Mouse (Mus musculus) adrenal gland, adult 2 months (tissue): ENCODE data around the gene Gbp10. TPM values are rescaled to one million over a fixed set of nuclear protein-coding genes. Genes with fewer than 3 reads are reported as not detected.
"Not testable (repeated sequence)": the region's sequence is repeated elsewhere in the genome, so short reads cannot be mapped to it uniquely, and the experiment has no call there.

Experiments
- DNase-seq: peaks from one replicate; pipeline ENCODE4 v3.0.0; 2021
- long read RNA-seq: library from polyadenylated mRNA; stranded (forward); transcript quantifications from one replicate; pipeline ENCODE4 v2.0.0, GENCODE M21; 2021
- polyA plus RNA-seq: library from polyadenylated mRNA; depleted of rRNA; stranded (reverse); fragments of >200 nt; gene quantifications from 2 replicates; pipeline ENCODE4 v1.2.3, GENCODE M21; 2012; rRNA removed
- total RNA-seq, 2 experiments: library from RNA; stranded (reverse); gene quantifications; 2 replicates each; pipeline ENCODE4 v1.2.3; 2021

The Gbp10 gene
- total RNA-seq, result 1 to 10 TPM in 1 of 2 experiments, under 1 TPM in 1; 0.17 to 1.8 TPM
- polyA plus RNA-seq, result 0.20 and 0.51 TPM in 2 replicates
- long read RNA-seq, result 0 reads

DNA sequence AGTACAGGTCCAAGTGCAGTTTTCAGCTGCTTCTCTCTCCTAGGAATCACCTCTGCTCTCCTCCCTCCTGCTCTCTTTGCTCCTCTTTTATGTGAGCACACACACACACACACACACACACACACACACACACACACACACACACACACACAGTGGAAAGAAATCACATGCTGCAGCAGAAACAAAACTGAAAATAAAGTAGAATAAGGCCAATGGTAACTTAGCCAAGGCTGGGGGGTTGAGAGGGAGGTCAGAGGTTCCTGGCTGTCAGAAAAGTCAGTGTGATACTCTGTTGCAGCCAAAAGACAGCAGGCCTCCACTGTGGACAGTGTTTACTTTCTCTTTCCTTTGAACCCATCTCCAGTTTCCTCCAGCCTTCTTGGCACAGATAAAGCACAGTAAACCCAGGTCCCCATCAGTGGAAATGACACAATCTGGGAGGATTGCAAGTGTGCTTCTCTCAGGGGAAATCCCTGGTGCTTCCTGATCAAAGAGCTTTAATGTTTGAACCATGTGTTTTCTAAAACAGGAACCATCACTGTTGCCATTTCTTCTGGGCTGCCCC lies at the start of gene Gbp10:
Gene Gbp10 (minus strand): TSS at position 51 of the 565 bp plus-strand sequence.
- peak; percentile 23 for DNase-seq

DNA sequence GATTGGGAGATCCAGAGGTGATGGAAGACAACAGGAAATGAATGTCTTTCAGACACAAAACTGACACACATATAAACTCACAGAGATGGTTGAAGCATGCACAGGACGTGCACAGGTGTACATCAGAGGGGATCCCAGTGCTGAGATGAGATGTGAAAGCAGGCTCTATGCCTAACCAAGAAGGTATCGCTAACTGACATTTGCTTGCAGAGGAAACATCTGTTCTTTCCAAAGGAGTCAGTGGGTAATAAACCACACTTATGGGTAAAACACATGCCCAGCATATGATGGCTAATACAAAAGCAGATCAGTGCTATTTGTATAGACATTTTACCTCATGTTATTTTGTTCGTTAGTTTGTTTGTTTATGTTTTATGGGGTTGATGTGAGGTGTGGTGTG lies 21.3 kb upstream of the Gbp10 start:
- DNase-seq, result not testable (repeated sequence)

DNA sequence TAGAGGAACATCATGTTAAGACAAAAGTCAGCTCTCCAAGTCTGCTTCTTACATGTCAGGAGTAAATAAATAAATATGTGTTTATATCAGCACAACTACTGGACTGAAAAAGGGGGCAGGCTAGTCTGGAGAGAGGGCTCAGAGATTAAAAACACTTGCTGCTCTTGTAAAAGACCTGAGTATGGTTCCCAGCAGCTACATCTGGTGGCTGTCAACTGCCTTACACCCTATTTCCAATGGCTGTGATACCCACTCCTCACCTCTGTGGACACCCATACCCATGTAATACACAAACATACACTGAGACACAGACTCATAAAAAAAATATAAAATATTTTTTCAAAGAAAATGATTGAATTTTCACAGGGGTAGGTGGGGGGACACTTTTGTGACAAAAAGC lies 13.2 kb upstream of the Gbp10 start:
- DNase-seq, result no peak

DNA sequence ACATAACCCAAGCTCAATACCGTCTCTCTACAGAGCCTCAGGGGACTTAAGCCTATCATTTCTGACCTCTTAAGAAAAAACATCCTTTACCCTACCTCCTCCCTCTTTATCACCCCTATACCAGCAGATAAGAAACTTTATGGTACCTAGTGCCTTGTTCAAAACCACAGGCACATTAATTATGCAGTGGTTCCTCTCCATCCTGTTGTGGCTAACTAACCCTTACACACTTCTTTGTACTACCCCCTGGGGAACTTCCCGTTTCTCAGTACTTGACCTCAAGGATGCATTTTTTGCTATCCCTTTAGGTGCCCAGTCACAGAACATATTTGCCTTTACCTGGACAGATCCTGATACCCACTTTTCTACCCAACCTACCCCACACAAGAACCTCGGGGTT lies 5.4 kb upstream of the Gbp10 start:
- not testable (repeated sequence) for DNase-seq

DNA sequence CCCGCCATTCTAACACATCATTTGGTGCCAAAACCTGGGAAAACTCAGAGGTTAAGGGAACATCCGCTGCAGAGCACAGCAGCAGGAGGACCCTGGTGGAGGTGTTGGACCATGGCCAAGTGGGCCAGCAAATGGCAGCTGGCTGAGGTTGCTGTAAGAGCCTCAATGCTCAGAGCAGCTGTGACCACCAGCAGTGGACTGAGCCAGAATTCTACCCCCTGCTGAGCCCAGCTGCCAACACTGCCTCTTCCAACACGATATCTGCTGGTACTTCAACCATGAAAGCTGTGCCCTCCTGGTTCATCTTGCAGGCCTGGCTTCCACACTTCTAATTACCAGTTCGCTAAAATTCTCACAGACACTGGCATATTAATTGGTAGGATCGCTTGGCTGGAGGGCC lies 1.6 kb upstream of the Gbp10 start:
- not testable (repeated sequence) for DNase-seq

DNA sequence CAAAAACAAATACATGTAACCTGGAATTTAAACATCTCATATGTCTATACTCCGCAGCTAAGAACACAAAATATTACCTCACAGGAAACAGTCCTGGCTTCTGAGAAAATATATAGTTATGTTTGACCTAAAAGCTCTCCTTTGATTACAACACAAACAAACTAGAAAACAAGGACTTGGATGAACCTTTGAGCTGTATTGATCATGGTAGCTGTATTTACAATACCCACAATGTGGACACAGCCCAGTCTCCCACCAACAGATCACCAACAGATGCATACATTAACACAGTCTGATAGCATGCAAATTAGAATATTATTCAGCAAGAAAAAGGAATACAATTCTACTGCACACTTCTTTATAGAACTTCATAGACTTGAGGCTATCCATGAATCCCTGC lies 931 bp downstream of the Gbp10 start:
- DNase-seq, result not testable (repeated sequence)

DNA sequence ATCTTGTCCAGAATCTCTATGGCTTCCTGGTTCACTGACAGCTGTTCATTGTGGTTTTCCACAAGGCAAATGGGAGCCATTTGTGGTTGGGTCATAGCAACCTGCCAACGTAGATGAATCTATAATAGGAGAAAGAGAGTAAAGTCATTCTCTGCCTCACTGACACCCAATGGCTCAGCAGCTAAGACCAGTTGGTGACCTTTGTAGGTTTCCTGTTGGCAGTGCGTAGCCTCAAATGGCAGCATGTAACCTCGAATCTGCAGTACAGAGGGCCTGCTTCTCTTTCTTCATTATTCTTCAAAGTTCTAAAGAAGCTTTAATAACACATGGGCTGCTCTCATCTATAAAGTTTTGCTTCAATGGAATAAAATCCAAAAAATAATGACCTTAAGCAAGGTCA lies 3.3 kb downstream of the Gbp10 start:
- not testable (repeated sequence) for DNase-seq

DNA sequence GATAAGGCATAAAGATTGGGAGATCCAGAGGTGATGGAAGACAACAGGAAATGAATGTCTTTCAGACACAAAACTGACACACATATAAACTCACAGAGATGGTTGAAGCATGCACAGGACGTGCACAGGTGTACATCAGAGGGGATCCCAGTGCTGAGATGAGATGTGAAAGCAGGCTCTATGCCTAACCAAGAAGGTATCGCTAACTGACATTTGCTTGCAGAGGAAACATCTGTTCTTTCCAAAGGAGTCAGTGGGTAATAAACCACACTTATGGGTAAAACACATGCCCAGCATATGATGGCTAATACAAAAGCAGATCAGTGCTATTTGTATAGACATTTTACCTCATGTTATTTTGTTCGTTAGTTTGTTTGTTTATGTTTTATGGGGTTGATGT lies 30.4 kb downstream of the Gbp10 start:
- not testable (repeated sequence) for DNase-seq

DNA sequence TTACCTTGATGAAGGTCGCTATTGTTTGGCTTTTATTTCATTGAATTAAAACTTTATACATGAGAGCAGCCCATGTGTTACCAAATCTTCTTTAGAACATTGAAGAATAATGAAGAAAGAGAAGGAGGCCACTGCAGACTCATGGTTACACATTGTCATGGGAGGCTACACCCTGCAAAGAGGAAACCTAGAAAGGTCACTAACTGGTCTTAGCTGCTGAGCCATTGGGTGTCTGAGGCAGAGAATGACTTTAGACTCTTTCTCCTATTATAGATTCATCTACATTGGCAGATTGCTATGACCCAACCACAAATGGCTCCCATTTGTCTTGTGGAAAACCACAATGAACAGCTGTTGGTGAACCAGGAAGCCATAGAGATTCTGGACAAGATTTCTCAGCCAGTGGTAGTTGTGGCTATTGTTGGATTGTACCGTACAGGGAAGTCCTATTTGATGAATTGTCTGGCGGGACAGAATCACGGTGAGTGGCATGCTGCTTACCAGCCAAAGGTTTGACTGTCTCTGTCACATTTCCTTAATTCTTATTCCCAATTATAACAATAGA lies 38.5 kb downstream of the Gbp10 start:
- DNase-seq, result not testable (repeated sequence)

DNA sequence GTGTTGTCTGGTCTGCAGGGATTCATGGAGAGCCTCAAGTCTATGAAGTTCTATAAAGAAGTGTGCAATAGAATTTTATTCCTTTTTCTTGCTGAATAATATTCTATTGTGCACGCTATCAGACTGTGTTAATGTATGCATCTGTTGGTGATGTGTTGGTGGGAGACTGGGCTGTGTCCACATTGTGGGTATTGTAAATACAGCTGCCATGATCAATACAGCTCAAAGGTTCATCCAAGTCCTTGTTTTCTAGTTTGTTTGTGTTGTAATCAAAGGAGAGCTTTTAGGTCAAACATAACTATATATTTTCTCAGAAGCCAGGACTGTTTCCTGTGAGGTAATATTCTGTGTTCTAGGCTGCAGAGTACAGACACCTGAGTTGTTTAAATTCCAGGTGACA lies 40.2 kb downstream of the Gbp10 start:
- not testable (repeated sequence) for DNase-seq

DNA sequence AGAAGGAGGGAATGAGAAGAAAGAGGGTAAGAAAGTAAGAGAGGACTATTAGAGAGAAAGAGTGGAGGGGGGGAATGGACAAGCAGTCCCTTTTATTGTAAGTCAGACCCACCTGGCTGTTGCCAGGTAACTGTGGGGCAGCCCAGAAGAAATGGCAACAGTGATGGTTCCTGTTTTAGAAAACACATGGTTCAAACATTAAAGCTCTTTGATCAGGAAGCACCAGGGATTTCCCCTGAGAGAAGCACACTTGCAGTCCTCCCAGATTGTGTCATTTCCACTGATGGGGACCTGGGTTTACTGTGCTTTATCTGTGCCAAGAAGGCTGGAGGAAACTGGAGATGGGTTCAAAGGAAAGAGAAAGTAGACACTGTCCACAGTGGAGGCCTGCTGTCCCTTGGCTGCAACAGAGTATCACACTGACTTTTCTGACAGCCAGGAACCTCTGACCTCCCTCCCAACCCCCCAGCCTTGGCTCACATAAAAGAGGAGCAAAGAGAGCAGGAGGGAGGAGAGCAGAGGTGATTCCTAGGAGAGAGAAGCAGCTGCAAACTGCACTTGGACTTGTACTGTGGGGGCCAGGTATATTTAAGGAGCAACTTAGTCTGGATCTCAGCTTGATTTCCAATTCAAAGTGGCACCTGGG lies 41.3 kb downstream of the Gbp10 start:
- peak; percentile 6 for DNase-seq

DNA sequence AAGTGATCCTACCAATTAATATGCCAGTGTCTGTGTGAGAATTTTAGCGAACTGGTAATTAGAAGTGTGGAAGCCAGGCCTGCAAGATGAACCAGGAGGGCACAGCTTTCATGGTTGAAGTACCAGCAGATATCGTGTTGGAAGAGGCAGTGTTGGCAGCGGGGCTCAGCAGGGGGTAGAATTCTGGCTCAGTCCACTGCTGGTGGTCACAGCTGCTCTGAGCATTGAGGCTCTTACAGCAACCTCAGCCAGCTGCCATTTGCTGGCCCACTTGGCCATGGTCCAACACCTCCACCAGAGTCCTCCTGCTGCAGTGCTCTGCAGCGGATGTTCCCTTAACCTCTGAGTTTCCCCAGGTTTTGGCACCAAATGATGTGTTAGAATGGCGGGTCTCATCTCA lies 43.0 kb downstream of the Gbp10 start:
- not testable (repeated sequence) for DNase-seq

DNA sequence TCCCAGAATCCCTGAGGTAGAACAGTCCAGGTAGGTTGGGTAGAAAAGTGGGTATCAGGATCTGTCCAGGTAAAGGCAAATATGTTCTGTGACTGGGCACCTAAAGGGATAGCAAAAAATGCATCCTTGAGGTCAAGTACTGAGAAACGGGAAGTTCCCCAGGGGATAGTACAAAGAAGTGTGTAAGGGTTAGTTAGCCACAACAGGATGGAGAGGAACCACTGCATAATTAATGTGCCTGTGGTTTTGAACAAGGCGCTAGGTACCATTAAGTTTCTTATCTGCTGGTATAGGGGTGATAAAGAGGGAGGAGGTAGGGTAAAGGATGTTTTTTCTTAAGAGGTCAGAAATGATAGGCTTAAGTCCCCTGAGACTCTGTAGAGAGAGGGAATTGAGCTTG lies 46.8 kb downstream of the Gbp10 start:
- not testable (repeated sequence) for DNase-seq

DNA sequence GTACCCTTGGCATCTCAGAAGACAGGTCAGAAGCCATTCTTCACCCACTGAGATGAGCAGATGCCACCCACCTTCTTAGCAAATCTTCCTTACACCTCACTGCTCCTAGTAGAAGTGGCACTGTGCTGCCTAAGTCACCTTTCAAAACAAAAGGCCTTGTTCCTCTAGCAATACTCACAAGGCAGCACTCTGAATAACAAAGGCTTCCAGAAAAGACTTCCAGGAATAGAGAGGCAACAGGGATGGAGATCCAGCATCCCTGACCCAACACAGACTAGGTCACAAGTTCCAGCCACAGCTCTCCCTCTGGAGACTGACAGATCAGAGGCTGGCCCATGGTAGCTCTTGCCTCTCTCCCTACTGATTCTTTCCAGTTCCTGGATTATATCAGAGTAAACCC lies 57.9 kb downstream of the Gbp10 start:
- DNase-seq, result no peak

Other genes starting within 250 kb of the Gbp10 start
- gene Gbp9, start 100.0 kb downstream of the Gbp10 start, total RNA-seq, result 1 to 10 TPM; 8.5 to 8.7 TPM
- gene Gbp9, start 100.0 kb downstream of the Gbp10 start, polyA plus RNA-seq, result 1.5 and 1.9 TPM in 2 replicates
- gene Gbp8, start 100.0 kb downstream of the Gbp10 start, total RNA-seq, result under 1 TPM; 0.40 to 0.52 TPM
- gene Gbp8, start 100.0 kb downstream of the Gbp10 start, polyA plus RNA-seq, result 0.20 and 0.24 TPM in 2 replicates
- gene Gbp4, start 99.9 kb downstream of the Gbp10 start, total RNA-seq, result 1 to 10 TPM; 3.9 to 4.8 TPM
- gene Gbp4, start 99.9 kb downstream of the Gbp10 start, polyA plus RNA-seq, result 2.9 and 3.7 TPM in 2 replicates
- under 1 TPM in 1 of 2 experiments, not detected in 1; 0.07 TPM for gene Gm43302, start 54.2 kb upstream of the Gbp10 start, total RNA-seq
- 1.6 and 2.3 TPM in 2 replicates for gene Gm43302, start 54.2 kb upstream of the Gbp10 start, polyA plus RNA-seq
- gene Gbp6, start 54.2 kb upstream of the Gbp10 start, total RNA-seq, result 10 to 100 TPM; 15.0 to 19.5 TPM
- 1.4 and 1.5 TPM in 2 replicates for gene Gbp6, start 54.2 kb upstream of the Gbp10 start, polyA plus RNA-seq
- 100 to 1,000 TPM in 1 of 2 experiments, 10 to 100 TPM in 1; 82.8 to 115 TPM for gene Lrrc8b, start 176.2 kb upstream of the Gbp10 start, total RNA-seq
- 23.9 and 38.7 TPM in 2 replicates for gene Lrrc8b, start 176.2 kb upstream of the Gbp10 start, polyA plus RNA-seq